17 mouse cellular contexts compared by ENCODE assay signal in genomic region chr16:92591783-92592182, GRCm38 (mm10).
"Had no signal": no experiment of that assay in that cellular context is flagged by ENCODE, and none has a peak within 500 bp of the region (broad histone marks: within the 10 kb centered on the region; RNA-seq: fewer than 3 reads in every experiment).

No protein-coding gene starts in this region.

- H3K4me3 ChIP-seq: lung, embryonic 15.5 days; megakaryocyte, embryonic 14.5 days; midbrain, embryonic 13.5 days; midbrain, embryonic 15.5 days; neural tube, embryonic 12.5 days; stomach, embryonic 15.5 days had no signal

- H3K27me3 ChIP-seq: midbrain, embryonic 15.5 days; neural tube, embryonic 12.5 days; stomach, embryonic 15.5 days had no signal

- H3K4me1 ChIP-seq: megakaryocyte, embryonic 14.5 days; midbrain, embryonic 13.5 days; midbrain, embryonic 15.5 days; neural tube, embryonic 12.5 days had no signal

- H3K9me3 ChIP-seq: lung, embryonic 15.5 days; megakaryocyte, embryonic 14.5 days; midbrain, embryonic 13.5 days; midbrain, embryonic 15.5 days; neural tube, embryonic 12.5 days; stomach, embryonic 15.5 days had no signal

- H3K4me2 ChIP-seq: lung, embryonic 15.5 days; midbrain, embryonic 11.5 days; midbrain, embryonic 13.5 days; midbrain, embryonic 15.5 days; neural tube, embryonic 12.5 days; stomach, embryonic 15.5 days had no signal

- H3K36me3 ChIP-seq: lung, embryonic 15.5 days; midbrain, embryonic 13.5 days; midbrain, embryonic 15.5 days; neural tube, embryonic 12.5 days; stomach, embryonic 15.5 days had no signal

- ATAC-seq: lung, postnatal 0 days; midbrain, embryonic 13.5 days; midbrain, embryonic 15.5 days had no signal

- DNase-seq: lung, adult 18-20 months; lung, postnatal 14 days; lung, postnatal 4 days; right cerebral cortex, postnatal 14 days; thymus, adult 2 months; thymus, postnatal 25 days; thymus, postnatal 4 days had no signal

- H3K27ac ChIP-seq: liver, embryonic 14.5 days; lung, embryonic 15.5 days; midbrain, embryonic 13.5 days; midbrain, embryonic 15.5 days; neural tube, embryonic 12.5 days; stomach, embryonic 15.5 days; stomach, postnatal 0 days had no signal

- H3K9ac ChIP-seq: liver, embryonic 14.5 days; lung, embryonic 15.5 days; midbrain, embryonic 13.5 days; midbrain, embryonic 15.5 days; neural tube, embryonic 12.5 days; stomach, embryonic 15.5 days had no signal
